16 mouse cellular contexts compared by ENCODE assay signal in genomic region chr12:79175998-79176397, GRCm38 (mm10).
"Had no signal": no experiment of that assay in that cellular context is flagged by ENCODE, and none has a peak within 500 bp of the region (broad histone marks: within the 10 kb centered on the region; RNA-seq: fewer than 3 reads in every experiment).

No protein-coding gene starts in this region.

- DNase-seq: retina, postnatal 1 day; right cerebral cortex, adult 18-20 months; right cerebral cortex, postnatal 14 days; right cerebral cortex, postnatal 25 days; right cerebral cortex, postnatal 4 days; spleen, adult 18-20 months; thymus, adult 18-20 months; thymus, adult 2 months; thymus, postnatal 14 days; thymus, postnatal 25 days; thymus, postnatal 36 days; thymus, postnatal 4 days had no signal

- H3K9ac ChIP-seq: neural tube, embryonic 13.5 days; neural tube, embryonic 15.5 days; stomach, embryonic 15.5 days had no signal

- H3K4me1 ChIP-seq: stomach, embryonic 15.5 days had no signal

- H3K27ac ChIP-seq: neural tube, embryonic 13.5 days; neural tube, embryonic 15.5 days; stomach, embryonic 15.5 days; stomach, postnatal 0 days had no signal

- H3K4me3 ChIP-seq: neural tube, embryonic 13.5 days; neural tube, embryonic 15.5 days; stomach, embryonic 15.5 days had no signal

- H3K27me3 ChIP-seq: neural tube, embryonic 13.5 days; neural tube, embryonic 15.5 days; stomach, embryonic 15.5 days had no signal
